Mouse (Mus musculus) kidney, adult 2 months (tissue): ENCODE results near the gene Ints4. TPM values are rescaled to one million over a fixed set of nuclear protein-coding genes. Genes with fewer than 3 reads are reported as not detected.

Experiments used
- DNase-seq: peaks from one replicate; pipeline ENCODE4 v3.0.0; 2021
- H3K27ac ChIP-seq: fragments of 200-500 bp; 2 replicates; pipeline ENCODE4 v1.5.1; 2012; ENCODE audit warnings: low read depth, low read length, control low read depth, inconsistent platforms; ENCODE audit not compliant: insufficient read depth
- H3K27me3 ChIP-seq: fragments of 200-500 bp; replicated peaks from 2 replicates; pipeline ENCODE4 v1.6.1; 2012; ENCODE audit warnings: mild to moderate bottlenecking, moderate library complexity, low read length, inconsistent platforms; ENCODE audit not compliant: control insufficient read depth, insufficient read depth
- H3K36me3 ChIP-seq: fragments of 200-500 bp; 2 replicates; pipeline ENCODE4 v1.6.1; 2012; ENCODE audit warnings: mild to moderate bottlenecking, moderate library complexity, low read length, inconsistent platforms; ENCODE audit not compliant: control insufficient read depth, insufficient read depth
- H3K4me1 ChIP-seq: fragments of 200-500 bp; 2 replicates; pipeline ENCODE4 v1.6.1; 2011; ENCODE audit warnings: low read length; ENCODE audit not compliant: control insufficient read depth, insufficient read depth
- H3K4me3 ChIP-seq: fragments of 200-500 bp; 2 replicates; pipeline ENCODE4 v1.5.1; 2011; ENCODE audit warnings: mild to moderate bottlenecking, low read depth, low read length, control low read depth; ENCODE audit not compliant: insufficient read depth
- CTCF ChIP-seq: fragments of 200-500 bp; conservative IDR thresholded peaks from 2 replicates; pipeline ENCODE4 v1.5.1; 2011; ENCODE audit warnings: low read depth, mild to moderate bottlenecking, control low read depth, low read length, moderate library complexity, mixed read lengths; ENCODE audit not compliant: insufficient read depth, insufficient read length
- POLR2A ChIP-seq: fragments of 200-500 bp; IDR thresholded peaks from one replicate; pipeline ENCODE4 v1.6.1; 2011; ENCODE audit warnings: low read depth, low read length, control low read depth
- WGBS: fragments of 180-500 bp; shearing (Covaris S2); methylation state at CpG from one replicate; pipeline ENCODE4 v1.1.7; 2018; 5-methylcytosine and 5-hydroxymethylcytosine counted together
- polyA plus RNA-seq: library from polyadenylated mRNA; depleted of rRNA; stranded (reverse); fragments of >200 nt; gene quantifications from 2 replicates; pipeline ENCODE4 v1.2.3, GENCODE M21; 2012

The Ints4 gene
- polyA plus RNA-seq, 1 experiment, result 71.8 TPM

DNA sequence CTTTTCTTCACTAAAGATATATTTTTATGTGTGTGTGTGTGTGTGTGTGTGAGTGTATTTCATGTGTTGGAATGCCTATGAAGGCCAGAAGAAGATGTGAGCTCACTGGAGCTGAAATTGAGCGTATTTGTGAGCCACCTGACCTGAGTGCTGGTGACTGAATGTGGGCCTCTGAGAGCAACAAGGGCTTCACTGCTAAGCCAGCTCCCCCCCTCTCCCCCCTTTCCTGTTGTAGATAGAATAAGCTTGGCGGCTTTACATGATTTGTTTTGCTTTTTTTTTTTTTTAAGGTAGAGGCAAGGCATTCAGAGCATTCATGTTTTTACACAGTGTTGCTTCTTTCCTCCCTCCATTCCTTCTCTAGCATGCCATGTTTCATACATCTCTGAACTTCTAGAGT lies 2.6 kb downstream of the Ints4 start:
- WGBS, result 56% methylated on average over 2 of the region's 2 CpGs
- no peak for DNase-seq
- no peak for TF ChIP-seq CTCF
- no peak for TF ChIP-seq POLR2A
- Histone ChIP-seq H3K36me3 (peaks cover 4% of the 10 kb centered on the region; the same call in 1 of the 2 replicates), H3K27ac (no peak overlapping the region), H3K27me3 (no peaks in the 10 kb centered on the region), H3K4me1 (peaks cover 2% of the 10 kb centered on the region; the same call in 1 of the 2 replicates), H3K4me3 (no peak overlapping the region)

DNA sequence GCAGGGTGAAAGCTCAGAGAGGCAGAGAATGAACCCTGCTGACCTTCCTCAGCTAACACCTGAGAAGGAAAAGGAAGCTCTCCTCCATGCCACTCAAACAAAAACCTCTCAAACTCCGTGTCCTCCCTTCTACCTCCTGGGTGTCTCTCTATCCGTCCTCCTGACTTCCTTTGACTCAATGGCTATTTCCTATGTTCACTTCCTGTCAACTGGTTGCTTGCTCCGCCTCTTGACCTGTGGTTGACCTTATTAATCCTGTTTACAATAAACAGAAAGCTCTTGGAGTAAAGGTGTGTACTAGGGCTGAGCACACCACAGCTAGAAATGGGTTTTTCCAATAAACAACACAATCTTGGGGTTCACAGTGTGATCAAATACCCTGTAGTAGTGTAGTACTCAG lies 10.4 kb downstream of the Ints4 start:
- Histone ChIP-seq H3K36me3 (peaks cover 4% of the 10 kb centered on the region; the same call in 1 of the 2 replicates), H3K4me3 (no peak overlapping the region), H3K27me3 (no peaks in the 10 kb centered on the region), H3K27ac (no peak overlapping the region), H3K4me1 (no peaks in the 10 kb centered on the region)
- WGBS, result 74% methylated on average over 3 of the region's 3 CpGs
- no peak for DNase-seq
- TF ChIP-seq POLR2A, result no peak
- TF ChIP-seq CTCF, result no peak

DNA sequence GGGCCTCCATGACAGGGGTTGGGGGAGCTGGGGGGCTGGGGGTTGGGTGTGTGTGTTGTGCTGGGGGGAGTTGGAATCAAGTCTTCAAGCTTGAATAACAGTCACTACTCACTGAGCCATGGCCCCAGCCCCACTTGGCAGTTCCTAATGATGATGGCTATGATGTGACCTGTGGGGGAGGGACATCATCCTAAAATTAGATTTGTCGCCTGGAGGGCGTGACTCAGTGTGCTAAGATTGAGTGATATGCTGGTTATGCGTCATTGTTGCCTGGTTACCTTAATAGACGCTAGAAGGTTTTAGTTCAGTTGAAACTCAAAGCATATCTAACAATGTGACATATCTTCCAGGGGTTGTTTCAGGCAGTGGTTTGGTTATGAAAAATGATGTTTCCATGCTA lies 11.7 kb downstream of the Ints4 start:
- no peaks in the 10 kb centered on the region for H3K27me3 ChIP-seq
- H3K4me1 ChIP-seq, result no peaks in the 10 kb centered on the region
- no peak overlapping the region for H3K27ac ChIP-seq
- H3K4me3 ChIP-seq, result no peak overlapping the region
- TF ChIP-seq POLR2A, result no peak
- no peak for TF ChIP-seq CTCF
- WGBS, result 86% methylated on average over 4 of the region's 4 CpGs
- DNase-seq, result no peak
- peaks cover under 1% of the 10 kb centered on the region; the same call in 1 of the 2 replicates for H3K36me3 ChIP-seq

DNA sequence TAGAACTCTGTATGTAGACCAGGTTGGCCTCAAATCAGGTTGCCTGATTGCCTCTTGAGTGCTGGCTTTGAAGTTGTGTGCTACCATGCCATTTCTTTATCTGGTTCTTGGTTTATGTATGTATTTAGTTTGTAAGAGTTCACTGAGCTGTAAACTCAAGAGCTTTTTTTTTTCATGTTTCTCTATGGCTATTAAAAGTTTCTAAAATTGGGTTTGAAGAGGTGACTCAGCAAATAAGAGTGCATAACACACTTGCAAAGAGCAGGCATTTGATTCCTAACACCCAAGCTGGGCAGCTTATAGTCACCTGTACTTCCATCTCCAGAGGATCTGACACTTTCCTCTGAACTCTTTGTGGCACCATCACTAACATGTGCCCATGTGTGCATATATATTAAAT lies 14.3 kb downstream of the Ints4 start:
- no peaks in the 10 kb centered on the region for H3K4me1 ChIP-seq
- DNase-seq, result no peak
- no peak for TF ChIP-seq POLR2A
- TF ChIP-seq CTCF, result no peak
- H3K27ac ChIP-seq, result no peak overlapping the region
- no peak overlapping the region for H3K4me3 ChIP-seq
- no peaks in the 10 kb centered on the region; the same call in 1 of the 2 replicates for H3K36me3 ChIP-seq
- no peaks in the 10 kb centered on the region for H3K27me3 ChIP-seq

DNA sequence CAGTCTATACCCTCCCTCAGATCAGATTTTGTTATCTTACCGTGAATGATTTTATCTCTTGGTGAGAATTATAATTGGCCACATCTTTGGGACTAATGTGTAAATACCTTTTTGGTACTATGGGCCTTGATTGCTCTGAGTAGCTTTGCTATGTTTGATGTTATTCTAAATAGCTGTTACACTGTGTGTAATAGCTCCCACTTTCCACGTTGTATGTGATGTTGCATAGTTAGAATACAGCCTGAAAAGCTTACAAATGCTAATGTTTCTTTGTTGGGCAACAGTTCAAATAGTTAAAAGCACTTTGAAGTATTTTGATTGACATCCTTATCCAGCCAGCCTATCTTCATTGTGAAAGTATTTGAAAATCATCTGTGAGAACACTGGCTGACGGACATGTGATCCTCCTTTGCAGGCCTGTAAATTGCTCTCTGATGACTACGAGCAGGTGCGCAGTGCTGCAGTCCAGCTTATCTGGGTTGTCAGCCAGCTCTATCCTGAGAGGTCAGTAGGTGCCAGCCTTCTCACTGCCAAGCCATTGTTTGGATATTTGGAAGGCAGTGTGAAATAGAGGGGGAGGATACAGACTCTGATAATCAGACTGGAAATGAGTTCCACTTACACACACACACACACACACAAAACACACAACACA lies 19.9 kb downstream of the Ints4 start:
- Histone ChIP-seq H3K36me3 (no peaks in the 10 kb centered on the region; the same call in 1 of the 2 replicates), H3K27ac (no peak overlapping the region), H3K4me3 (no peak overlapping the region), H3K27me3 (no peaks in the 10 kb centered on the region), H3K4me1 (no peaks in the 10 kb centered on the region)
- WGBS, result 80% methylated on average over 5 of the region's 5 CpGs
- DNase-seq, result no peak
- TF ChIP-seq CTCF, result no peak
- no peak for TF ChIP-seq POLR2A

DNA sequence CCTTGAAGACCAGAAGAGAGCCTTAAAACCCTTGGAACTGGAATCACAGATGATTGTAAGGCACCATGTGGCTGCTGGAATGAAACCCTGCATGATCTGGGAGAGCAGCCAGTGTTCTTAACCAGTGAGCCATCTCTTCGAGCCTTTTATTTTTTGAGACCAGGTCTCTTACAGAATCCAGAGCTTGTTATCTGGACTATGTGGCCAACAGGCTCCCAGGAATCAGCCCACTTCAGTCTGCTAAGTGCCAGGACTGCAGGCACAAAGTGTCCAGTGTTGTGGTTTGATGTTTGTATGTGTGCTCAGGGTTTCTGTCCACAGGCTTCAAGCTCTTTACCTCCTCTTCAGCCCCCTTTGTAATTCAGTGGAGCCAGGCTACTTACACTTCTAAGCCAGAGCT lies 34.0 kb downstream of the Ints4 start:
- 44% methylated on average over 1 of the region's 1 CpGs for WGBS
- DNase-seq, result no peak
- H3K27ac ChIP-seq, result peak overlapping the region; percentile 39; the same call in 1 of the 2 replicates
- peaks cover 3% of the 10 kb centered on the region; the same call in 1 of the 2 replicates for H3K4me1 ChIP-seq
- no peak for TF ChIP-seq CTCF
- no peak for TF ChIP-seq POLR2A
- H3K4me3 ChIP-seq, result no peak overlapping the region
- no peaks in the 10 kb centered on the region; the same call in 1 of the 2 replicates for H3K36me3 ChIP-seq
- H3K27me3 ChIP-seq, result no peaks in the 10 kb centered on the region

DNA sequence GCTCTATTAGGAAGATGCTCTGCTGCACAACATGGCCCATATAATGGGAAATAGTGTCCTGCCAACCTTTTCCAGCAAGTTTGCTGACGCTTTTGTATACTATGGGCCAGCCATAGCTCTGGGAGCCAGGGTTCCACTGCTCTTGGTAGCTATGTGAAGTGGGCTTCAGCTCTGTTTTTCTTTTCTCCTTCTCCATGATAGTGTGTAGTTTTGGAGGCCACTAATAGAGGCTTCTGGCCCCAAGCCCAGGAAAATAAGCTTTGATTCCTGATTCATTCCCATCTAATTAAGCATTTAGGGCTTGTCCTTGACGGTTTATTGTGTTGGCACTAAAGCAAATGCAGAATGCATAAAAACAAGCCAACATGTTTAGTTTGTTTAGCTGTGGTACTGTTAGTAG lies 39.2 kb downstream of the Ints4 start:
- TF ChIP-seq CTCF, result no peak
- TF ChIP-seq POLR2A, result no peak
- Histone ChIP-seq H3K4me1 (no peaks in the 10 kb centered on the region), H3K36me3 (peaks cover 2% of the 10 kb centered on the region; the same call in 1 of the 2 replicates), H3K27me3 (no peaks in the 10 kb centered on the region), H3K27ac (no peak overlapping the region), H3K4me3 (no peak overlapping the region)
- WGBS, result 75% methylated on average over 2 of the region's 2 CpGs
- peak; percentile 16 for DNase-seq

DNA sequence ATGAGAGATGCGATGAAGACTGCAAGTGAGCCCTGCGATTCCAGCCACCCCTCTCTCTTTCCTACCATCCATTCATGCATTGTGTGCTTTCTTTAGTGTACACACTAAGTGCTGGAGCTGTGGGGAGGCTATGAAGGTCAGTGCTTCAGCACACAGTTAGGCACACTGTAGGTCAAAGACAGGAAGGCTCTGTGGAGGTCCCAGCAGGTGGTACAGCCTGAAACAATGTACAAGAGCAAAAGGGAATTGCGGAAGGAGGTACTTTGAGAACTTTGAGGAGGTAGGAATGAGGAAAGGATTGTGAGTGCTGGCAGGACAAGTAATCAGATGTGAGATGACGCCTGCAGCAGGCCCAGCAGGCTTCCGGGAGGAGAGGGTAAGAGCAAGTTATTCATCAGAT lies 54.8 kb downstream of the Ints4 start:
- DNase-seq, result no peak

More for the DNA sequence above, 54.8 kb downstream of the Ints4 start:
- H3K36me3 ChIP-seq, result peaks cover 5% of the 10 kb centered on the region; the same call in 1 of the 2 replicates
- H3K4me1 ChIP-seq, result no peaks in the 10 kb centered on the region
- no peak for TF ChIP-seq POLR2A
- TF ChIP-seq CTCF, result no peak
- H3K27me3 ChIP-seq, result no peaks in the 10 kb centered on the region
- 92% methylated on average over 5 of the region's 5 CpGs for whole genome bisulfite sequencing
- no peak overlapping the region for H3K4me3 ChIP-seq
- H3K27ac ChIP-seq, result no peak overlapping the region
